Comparison of ENCODE assay signal across 8 mouse cellular contexts in genomic region chr11:17212141-17212495, GRCm38 (mm10). TPM values are rescaled to one million over a fixed set of nuclear protein-coding genes. Genes with fewer than 3 reads are reported as not detected.
A peak's percentile ranks its signal among the peaks of the same experiment; 100 is the strongest.
DNase-seq lines count a peak whose midpoint lies in the region; ATAC-seq and TF ChIP-seq lines count a peak whose summit lies in the region.

No protein-coding gene starts in this region.

- in situ Hi-C loops in CH12.LX (cut with MboI; ENCODE audit: low pct_ligation_motif_present, low pct_unique_long_range_greater_than_20kb, low sequenced_read_pairs), result no loop called here

- WGBS in heart, embryonic 10.5 days, result 3% methylated on average over 10 of the region's 10 CpGs
- WGBS in forebrain, embryonic 13.5 days, result 3% methylated on average over 10 of the region's 10 CpGs
- 0% methylated on average over 10 of the region's 10 CpGs for WGBS in liver, embryonic 16.5 days (ENCODE audit: insufficient replicate concordance)

- H3K27ac ChIP-seq in heart, embryonic 10.5 days, result peak overlapping the region; percentile 94
- H3K27ac ChIP-seq in CH12.LX (ENCODE audit: insufficient read depth, low read depth), result 0 out of 2 replicates have a peak overlapping the region, but pooled peaks have one; percentile 34
- peak overlapping the region; percentile 77 for H3K27ac ChIP-seq in forebrain, embryonic 13.5 days
- peak overlapping the region; percentile 89 for H3K27ac ChIP-seq in liver, embryonic 16.5 days (ENCODE audit: low read length)

- H3K9me3 ChIP-seq in heart, embryonic 10.5 days, result no peaks in the 10 kb centered on the region
- no peaks in the 10 kb centered on the region for H3K9me3 ChIP-seq in CH12.LX (replicated peaks; ENCODE audit: low read length)
- H3K9me3 ChIP-seq in forebrain, embryonic 13.5 days (replicated peaks), result no peaks in the 10 kb centered on the region
- no peaks in the 10 kb centered on the region for H3K9me3 ChIP-seq in liver, embryonic 16.5 days (replicated peaks; ENCODE audit: control insufficient read depth, low read length)

- no peak for TF ChIP-seq CTCF in CH12.LX (conservative IDR thresholded peaks at IDR 0.05 in 1 of 2, IDR thresholded peaks at IDR 0.05 in 1 of 2; ENCODE audit: low read depth in 2 of 2, low read length in 2 of 2)

- peak overlapping the region; percentile 84 for H3K4me3 ChIP-seq in heart, embryonic 10.5 days
- peak overlapping the region; percentile 75 to 94 (median 94) for H3K4me3 ChIP-seq in CH12.LX (replicated peaks in 1 of 3; ENCODE audit: low read depth in 2 of 3, low read length in 2 of 3, poor library complexity in 1 of 3)
- peak overlapping the region; percentile 88 for H3K4me3 ChIP-seq in forebrain, embryonic 13.5 days
- H3K4me3 ChIP-seq in liver, embryonic 16.5 days (ENCODE audit: low read depth, low read length), result peak overlapping the region; percentile 94

- no peak for TF ChIP-seq RAD21 in CH12.LX (IDR thresholded peaks at IDR 0.05; ENCODE audit: low read depth, low read length)

- no peak for DNase-seq in heart, embryonic 10.5 days (ENCODE audit: low spot score)
- DNase-seq in heart, postnatal 10 days, result no peak
- DNase-seq in CH12.LX (ENCODE audit: extremely low read depth), result no peak
- peak; percentile 41 for DNase-seq in telencephalon, adult 2 months (ENCODE audit: low read depth, low spot score)
- no peak for DNase-seq in thymus, postnatal 4 days
- DNase-seq in layer of hippocampus, postnatal 36 days, result no peak

- peaks cover 19% of the 10 kb centered on the region for H3K36me3 ChIP-seq in heart, embryonic 10.5 days
- peaks cover 18 to 41% of the 10 kb centered on the region in 2 experiments for H3K36me3 ChIP-seq in CH12.LX (replicated peaks in 1 of 2; ENCODE audit: control insufficient read depth in 1 of 2, insufficient read depth in 1 of 2, low read length in 1 of 2)
- H3K36me3 ChIP-seq in forebrain, embryonic 13.5 days (ENCODE audit: poor library complexity, severe bottlenecking), result peaks cover 17% of the 10 kb centered on the region
- H3K36me3 ChIP-seq in liver, embryonic 16.5 days (ENCODE audit: control insufficient read depth, insufficient read depth), result no peaks in the 10 kb centered on the region

- TF ChIP-seq POLR2A in CH12.LX (IDR thresholded peaks at IDR 0.05; ENCODE audit: low read depth, low read length), result no peak

- H3K27me3 ChIP-seq in heart, embryonic 10.5 days (ENCODE audit: insufficient read depth, poor library complexity, severe bottlenecking), result no peaks in the 10 kb centered on the region
- H3K27me3 ChIP-seq in CH12.LX (replicated peaks), result no peaks in the 10 kb centered on the region
- H3K27me3 ChIP-seq in forebrain, embryonic 13.5 days, result no peaks in the 10 kb centered on the region
- no peaks in the 10 kb centered on the region for H3K27me3 ChIP-seq in liver, embryonic 16.5 days (ENCODE audit: control insufficient read depth, insufficient read depth, low read depth, low read length)

- intact Hi-C loops in heart, postnatal 10 days (cut with DNase I), result loop anchor here (5.0 kb wide), 3 partner anchors 130 to 705 kb away; partner anchors contain the start of gene Sec61g

- ATAC-seq in forebrain, embryonic 13.5 days, result no peak
- no peak for ATAC-seq in liver, embryonic 16.5 days (ENCODE audit: low read depth)

- dilution Hi-C loops in CH12.LX (cut with MboI; ENCODE audit: extremely low pct_ligation_motif_present, extremely low pct_unique_long_range_greater_than_20kb, low sequenced_read_pairs), result no loop called here

- peaks cover 14% of the 10 kb centered on the region for H3K4me1 ChIP-seq in heart, embryonic 10.5 days
- H3K4me1 ChIP-seq in CH12.LX (ENCODE audit: control insufficient read depth in 1 of 2, insufficient read depth in 2 of 2), result peaks cover 12 to 42% of the 10 kb centered on the region in 2 experiments; a peak in 3 of 4 replicates
- peaks cover 26% of the 10 kb centered on the region for H3K4me1 ChIP-seq in forebrain, embryonic 13.5 days
- peaks cover 14% of the 10 kb centered on the region for H3K4me1 ChIP-seq in liver, embryonic 16.5 days (ENCODE audit: control insufficient read depth, low read depth, low read length)

- H3K9ac ChIP-seq in CH12.LX (ENCODE audit: insufficient read depth, low read depth), result peak overlapping the region; percentile 77
- peak overlapping the region; percentile 73 for H3K9ac ChIP-seq in forebrain, embryonic 13.5 days
- H3K9ac ChIP-seq in liver, embryonic 16.5 days (ENCODE audit: low read depth, low read length), result peak overlapping the region; percentile 76

- H3K4me2 ChIP-seq in CH12.LX (ENCODE audit: insufficient read depth, low read depth, poor library complexity, severe bottlenecking), result peak overlapping the region; percentile 86; the same call in 1 of the 2 replicates
- peak overlapping the region; percentile 64 for H3K4me2 ChIP-seq in forebrain, embryonic 13.5 days
- peak overlapping the region; percentile 86 for H3K4me2 ChIP-seq in liver, embryonic 16.5 days (ENCODE audit: low read depth, low read length)

- peaks cover 39% of the 10 kb centered on the region for H3K79me2 ChIP-seq in CH12.LX (replicated peaks; ENCODE audit: control insufficient read depth, extremely low read depth, insufficient read depth, poor library complexity, severe bottlenecking)

- no peak for TF ChIP-seq EP300 in CH12.LX (IDR thresholded peaks at IDR 0.05; ENCODE audit: low read length)

TF ChIP-seq in CH12.LX, 34 proteins besides CTCF, POLR2A, EP300 and RAD21:
- TF ChIP-seq UBTF (IDR thresholded peaks at IDR 0.05; ENCODE audit: low read depth, low read length) (0 out of 2 replicates have a peak, but pooled peaks have one; percentile 17), MAFK (IDR thresholded peaks at IDR 0.05; ENCODE audit: insufficient replicate concordance, low read length) (no peak), MAZ (IDR thresholded peaks at IDR 0.05; ENCODE audit: low read depth, low read length) (no peak)

RNA-seq across cellular contexts. Expression of gene Pno1, which starts 0.8 kb away (rescaled TPM):
- polyA plus RNA-seq in heart, embryonic 10.5 days (2016; fragmentation: Nextera tagmentation; extraction: Ambion mirVana), result 95.4 and 114 TPM in 2 replicates
- 10 to 100 TPM; 32.1 to 32.3 TPM for total RNA-seq in heart, postnatal 10 days (2021)
- total RNA-seq in CH12.LX (2012; rRNA removed) (82.7 and 129 TPM in 2 replicates), CH12.LX (2014; rRNA removed) (279 and 281 TPM in 2 replicates)
- polyA plus RNA-seq in CH12.LX (2012; ENCODE audit: insufficient read length, low read depth), result 151 and 155 TPM in 2 replicates
- 53.9 and 56.6 TPM in 2 replicates for polyA plus RNA-seq in forebrain, embryonic 13.5 days (2015; fragmentation: Nextera tagmentation; extraction: Ambion mirVana)
- 21.5 and 28.5 TPM in 2 replicates for polyA plus RNA-seq in liver, embryonic 16.5 days (2015; fragmentation: Nextera tagmentation; extraction: Ambion mirVana)
- 10 to 100 TPM; 26.6 to 30.3 TPM for total RNA-seq in layer of hippocampus, postnatal 36 days (2021)

RNA-seq across cellular contexts. Expression of gene Wdr92, which starts 30.2 kb away (rescaled TPM):
- 22.8 and 27.6 TPM in 2 replicates for polyA plus RNA-seq in heart, embryonic 10.5 days (2016; fragmentation: Nextera tagmentation; extraction: Ambion mirVana)
- 10 to 100 TPM in 1 of 2 experiments, 1 to 10 TPM in 1; 7.8 to 11.5 TPM for total RNA-seq in heart, postnatal 10 days (2021)
- total RNA-seq in CH12.LX (2012; rRNA removed) (38.6 and 40.2 TPM in 2 replicates), CH12.LX (2014; rRNA removed) (66.1 and 73.6 TPM in 2 replicates)
- 35.8 and 48.5 TPM in 2 replicates for polyA plus RNA-seq in CH12.LX (2012; ENCODE audit: insufficient read length, low read depth)
- polyA plus RNA-seq in forebrain, embryonic 13.5 days (2015; fragmentation: Nextera tagmentation; extraction: Ambion mirVana), result 19.9 and 21.9 TPM in 2 replicates
- 7.9 and 9.4 TPM in 2 replicates for polyA plus RNA-seq in liver, embryonic 16.5 days (2015; fragmentation: Nextera tagmentation; extraction: Ambion mirVana)
- 10 to 100 TPM in 1 of 2 experiments, 1 to 10 TPM in 1; 9.0 to 11.4 TPM for total RNA-seq in layer of hippocampus, postnatal 36 days (2021)

RNA-seq across cellular contexts. Expression of gene C1d, which starts 45.3 kb away (rescaled TPM):
- 85.5 and 94.1 TPM in 2 replicates for polyA plus RNA-seq in heart, embryonic 10.5 days (2016; fragmentation: Nextera tagmentation; extraction: Ambion mirVana)
- total RNA-seq in heart, postnatal 10 days (2021), result 10 to 100 TPM; 36.3 to 39.2 TPM
- total RNA-seq in CH12.LX (2012; rRNA removed) (71.8 and 96.8 TPM in 2 replicates), CH12.LX (2014; rRNA removed) (117 and 128 TPM in 2 replicates)
- 88.9 and 93.2 TPM in 2 replicates for polyA plus RNA-seq in CH12.LX (2012; ENCODE audit: insufficient read length, low read depth)
- 101 and 111 TPM in 2 replicates for polyA plus RNA-seq in forebrain, embryonic 13.5 days (2015; fragmentation: Nextera tagmentation; extraction: Ambion mirVana)
- 34.4 and 41.2 TPM in 2 replicates for polyA plus RNA-seq in liver, embryonic 16.5 days (2015; fragmentation: Nextera tagmentation; extraction: Ambion mirVana)
- 10 to 100 TPM; 49.3 to 49.8 TPM for total RNA-seq in layer of hippocampus, postnatal 36 days (2021)

RNA-seq across cellular contexts. Expression of gene Ppp3r1, which starts 53.1 kb away (rescaled TPM):
- polyA plus RNA-seq in heart, embryonic 10.5 days (2016; fragmentation: Nextera tagmentation; extraction: Ambion mirVana), result 75.1 and 76.7 TPM in 2 replicates
- 10 to 100 TPM; 77.6 to 80.8 TPM for total RNA-seq in heart, postnatal 10 days (2021)
- total RNA-seq in CH12.LX (2012; rRNA removed), result 31.8 and 38.8 TPM in 2 replicates
- 114 and 116 TPM in 2 replicates for total RNA-seq in CH12.LX (2014; rRNA removed)
- 102 and 128 TPM in 2 replicates for polyA plus RNA-seq in CH12.LX (2012; ENCODE audit: insufficient read length, low read depth)
- polyA plus RNA-seq in forebrain, embryonic 13.5 days (2015; fragmentation: Nextera tagmentation; extraction: Ambion mirVana), result 124 and 130 TPM in 2 replicates
- 25.0 and 26.6 TPM in 2 replicates for polyA plus RNA-seq in liver, embryonic 16.5 days (2015; fragmentation: Nextera tagmentation; extraction: Ambion mirVana)
- total RNA-seq in layer of hippocampus, postnatal 36 days (2021), result 1,000 to 10,000 TPM in 1 of 2 experiments, 100 to 1,000 TPM in 1; 907 to 1,012 TPM

Comparison
In these comparisons a context has a peak if more than half of its experiments do, and no peak if none do; other contexts are left out.
1. H3K27ac ChIP-seq: peak in every context shown above with its lines; median percentile 94 in heart, embryonic 10.5 days; 89 in liver, embryonic 16.5 days; 77 in forebrain, embryonic 13.5 days; 34 in CH12.LX.